Mouse (Mus musculus): ENCODE measurements around the gene Acnat1. TPM values are rescaled to one million over a fixed set of nuclear protein-coding genes. Genes with fewer than 3 reads are reported as not detected.
"Not testable (repeated sequence)": the region's sequence is repeated elsewhere in the genome, so short reads cannot be mapped to it uniquely, and the experiment has no call there.

Gene Acnat1
- polyA plus RNA-seq (2016; fragmentation: Nextera tagmentation; extraction: Ambion mirVana), result 0.10 TPM in 1 of 2 replicates, not detected in the other

DNA sequence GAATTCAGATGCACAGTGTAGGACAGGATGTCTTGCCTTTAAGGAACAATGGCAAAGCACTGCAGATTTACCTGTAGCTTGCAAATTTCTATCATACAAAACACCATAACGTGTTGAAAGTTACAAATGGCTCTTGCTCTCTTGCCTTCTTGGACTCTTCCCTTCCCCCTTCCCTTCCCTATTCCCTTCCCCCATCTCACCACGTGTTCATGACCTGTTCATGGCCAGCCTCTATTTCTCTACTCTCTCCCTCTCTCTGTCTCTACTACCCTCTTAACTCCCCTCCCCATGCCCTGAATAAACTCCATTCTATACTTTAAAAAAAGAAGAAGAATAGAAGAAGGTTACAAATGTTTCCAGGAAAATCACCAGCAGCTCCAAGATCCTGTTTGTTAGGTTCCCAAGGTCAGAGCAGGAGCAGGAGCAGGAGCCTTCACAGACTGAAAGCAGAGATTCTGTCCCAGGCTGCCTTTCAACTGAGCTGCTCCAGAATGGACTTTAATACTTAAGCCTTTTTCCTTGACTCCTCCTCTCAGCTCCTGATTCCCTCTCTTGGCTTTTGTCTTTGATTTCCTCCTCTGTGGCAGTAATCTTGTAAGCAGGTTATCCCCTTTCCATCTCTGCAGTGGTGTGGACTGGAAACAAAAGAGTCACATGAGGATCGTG lies at the start of gene Acnat1:
TSS of gene Acnat1 (minus strand) at position 478 of the 666 bp plus-strand sequence.
- no peak for DNase-seq (ENCODE audit: low spot score)
- Histone ChIP-seq H3K4me3 (no peak within 1 kb of the TSS), H3K9me3 (replicated peaks) (no peaks in the 10 kb centered on the region), H3K27ac (no peak within 1 kb of the TSS), H3K36me3 (no peaks in the 10 kb centered on the region), H3K4me1 (peaks cover 5% of the 10 kb centered on the region), H3K27me3 (ENCODE audit: low read depth, poor library complexity, severe bottlenecking) (no peaks in the 10 kb centered on the region)
- WGBS, result 55% methylated on average over 3 of the region's 3 CpGs

DNA sequence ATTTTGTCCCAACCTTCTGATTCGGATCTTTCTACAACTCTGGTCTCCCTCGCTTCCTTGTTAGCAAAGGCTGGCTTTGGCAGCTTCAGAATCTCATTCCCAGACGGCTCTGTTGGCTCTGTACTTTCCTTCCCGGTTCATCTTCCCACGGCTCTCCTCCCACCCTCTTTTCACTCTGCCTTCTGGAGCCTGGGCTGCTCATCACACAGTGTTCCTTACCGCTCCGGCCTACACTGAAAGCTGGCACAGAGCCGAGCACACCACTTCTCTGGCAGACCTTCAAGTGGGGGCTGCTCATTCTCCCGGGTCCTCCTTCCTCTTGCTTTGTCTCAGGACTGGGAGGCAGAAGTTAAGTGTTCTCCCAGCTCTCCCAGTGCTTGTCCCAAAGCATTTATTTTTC lies 48.9 kb upstream of the Acnat1 start:
- Histone ChIP-seq H3K4me3 (peak overlapping the region; percentile 75; the same call in 1 of the 2 replicates), H3K9me3 (replicated peaks) (no peaks in the 10 kb centered on the region), H3K36me3 (peaks cover 48% of the 10 kb centered on the region), H3K27me3 (ENCODE audit: low read depth, poor library complexity, severe bottlenecking) (no peaks in the 10 kb centered on the region), H3K27ac (no peak overlapping the region), H3K4me1 (peaks cover 17% of the 10 kb centered on the region)
- DNase-seq (ENCODE audit: low spot score), result no peak
- 90% methylated on average over 9 of the region's 9 CpGs for WGBS

DNA sequence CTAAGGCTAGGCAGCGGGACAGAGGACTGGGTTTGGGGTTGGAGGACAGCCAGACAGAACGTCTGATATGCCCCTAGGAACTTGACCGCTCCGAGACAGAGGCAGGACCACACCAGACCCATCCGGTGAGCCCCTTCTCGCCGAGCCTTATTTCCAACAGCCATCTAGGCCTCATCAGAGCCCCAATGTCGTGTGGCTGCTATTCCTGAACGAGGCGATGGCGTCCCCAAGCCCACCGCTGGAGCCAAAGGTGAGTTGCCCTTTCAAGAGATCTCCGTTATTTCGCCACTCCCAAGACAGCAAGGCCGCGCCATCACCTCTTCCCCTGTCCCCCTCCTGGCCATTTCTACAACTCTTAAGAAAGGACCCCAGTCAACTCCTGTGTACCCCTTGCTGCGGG lies 47.6 kb upstream of the Acnat1 start:
- peaks cover 17% of the 10 kb centered on the region for H3K4me1 ChIP-seq
- no peak for DNase-seq (ENCODE audit: low spot score)
- no peaks in the 10 kb centered on the region for H3K27me3 ChIP-seq (ENCODE audit: low read depth, poor library complexity, severe bottlenecking)
- peak overlapping the region; percentile 75 for H3K4me3 ChIP-seq
- under 1% methylated on average over 17 of the region's 17 CpGs for WGBS
- peak overlapping the region; percentile 91 for H3K27ac ChIP-seq
- peaks cover 45% of the 10 kb centered on the region for H3K36me3 ChIP-seq
- H3K9me3 ChIP-seq (replicated peaks), result no peaks in the 10 kb centered on the region

DNA sequence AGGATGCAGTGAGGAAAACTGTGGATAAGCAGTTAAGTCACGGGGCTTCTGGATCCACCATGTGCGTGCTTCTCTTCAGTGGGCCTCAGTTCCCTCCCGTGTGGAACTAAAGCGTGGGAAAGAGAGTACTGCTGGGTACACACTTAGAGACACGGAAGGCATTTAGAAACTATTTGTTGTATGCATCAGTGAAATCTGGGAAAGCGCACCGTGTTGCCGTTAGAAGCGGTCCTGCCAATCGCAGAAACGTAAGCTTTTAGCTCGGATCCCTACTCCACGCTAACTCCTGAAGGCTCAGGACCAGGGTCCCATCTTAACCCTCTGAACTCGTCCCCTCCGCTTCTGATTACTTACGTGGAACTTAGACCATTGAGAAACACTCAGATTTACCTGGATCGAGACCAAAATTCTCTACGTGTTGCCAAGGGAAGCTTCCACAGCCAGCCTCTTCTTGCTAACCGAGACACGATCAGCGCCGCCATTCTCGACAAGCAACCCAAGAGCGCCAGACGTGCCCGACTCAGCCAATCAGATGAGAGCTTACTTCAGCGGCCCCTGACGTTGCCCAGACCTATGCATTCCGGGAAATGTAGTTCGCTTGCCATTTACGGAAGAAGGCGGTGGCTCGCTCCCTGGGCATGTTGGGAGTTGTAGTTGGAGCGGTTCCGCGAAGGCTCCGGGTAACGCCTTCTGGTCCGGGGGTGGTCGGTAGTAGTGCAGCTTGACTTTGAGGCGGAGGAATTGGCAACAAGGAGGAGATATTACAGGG lies 47.0 kb upstream of the Acnat1 start, which contains the start of the genes Mrpl50 and Zfp189:
TSS of gene Mrpl50 (minus strand) at position 522 of the 769 bp plus-strand sequence.
TSS of gene Zfp189 (plus strand) at position 605 of the 769 bp plus-strand sequence.
- Histone ChIP-seq H3K9me3 (replicated peaks) (no peaks in the 10 kb centered on the region), H3K27me3 (ENCODE audit: low read depth, poor library complexity, severe bottlenecking) (no peaks in the 10 kb centered on the region), H3K36me3 (peaks cover 45% of the 10 kb centered on the region), H3K4me3 (peak within 1 kb of the TSS; percentile 75), H3K4me1 (peaks cover 17% of the 10 kb centered on the region), H3K27ac (peak within 1 kb of the TSS; percentile 91)
- DNase-seq (ENCODE audit: low spot score), result peak; percentile 87
- WGBS, result under 1% methylated on average over 41 of the region's 41 CpGs

DNA sequence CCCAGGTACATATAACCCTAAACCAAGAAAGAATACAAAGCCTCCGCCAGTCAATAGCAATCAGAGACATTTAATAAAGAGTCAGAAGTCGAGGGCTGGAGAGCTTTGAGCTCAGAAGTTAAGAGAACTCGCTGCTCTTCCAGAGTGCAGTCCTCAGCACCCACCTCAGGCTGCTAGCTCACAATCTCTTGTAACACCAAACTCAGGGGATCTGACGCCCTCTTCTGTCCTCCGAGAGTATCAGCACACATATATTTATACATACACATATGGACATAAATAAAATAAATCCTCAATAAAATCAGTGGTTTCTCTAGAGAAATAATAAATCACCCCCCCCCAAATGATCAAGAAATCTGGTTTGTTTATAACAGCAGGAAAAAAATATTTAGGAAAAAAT lies 45.8 kb upstream of the Acnat1 start:
- WGBS, result 82% methylated on average over 5 of the region's 5 CpGs
- Histone ChIP-seq H3K4me3 (peak overlapping the region; percentile 75), H3K9me3 (replicated peaks) (no peaks in the 10 kb centered on the region), H3K27ac (no peak overlapping the region), H3K27me3 (ENCODE audit: low read depth, poor library complexity, severe bottlenecking) (no peaks in the 10 kb centered on the region), H3K4me1 (peaks cover 17% of the 10 kb centered on the region), H3K36me3 (peaks cover 44% of the 10 kb centered on the region)
- DNase-seq (ENCODE audit: low spot score), result no peak

DNA sequence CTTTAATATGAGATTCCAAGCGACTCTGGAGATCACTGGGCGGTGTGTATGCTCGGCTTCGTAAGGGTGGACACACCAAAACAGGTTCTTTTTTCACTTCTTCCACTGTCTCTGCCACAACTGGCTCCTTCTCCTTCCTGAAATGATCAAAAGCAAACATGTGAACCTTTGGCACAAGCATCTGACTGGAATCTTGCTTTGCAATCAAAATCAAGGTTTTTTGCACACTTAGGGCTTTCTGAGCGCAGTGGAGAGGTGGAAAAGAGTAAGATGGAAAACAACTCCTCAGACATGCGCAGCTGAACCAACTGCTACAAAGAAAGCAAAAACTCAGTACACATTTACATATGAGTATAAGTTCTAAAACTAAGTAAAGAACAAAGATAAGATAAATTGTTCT lies 40.7 kb upstream of the Acnat1 start:
- Histone ChIP-seq H3K9me3 (replicated peaks) (no peaks in the 10 kb centered on the region), H3K36me3 (peaks cover 51% of the 10 kb centered on the region), H3K4me3 (no peak overlapping the region), H3K27me3 (ENCODE audit: low read depth, poor library complexity, severe bottlenecking) (no peaks in the 10 kb centered on the region), H3K27ac (no peak overlapping the region), H3K4me1 (peaks cover 6% of the 10 kb centered on the region; the same call in 1 of the 2 replicates)
- DNase-seq (ENCODE audit: low spot score), result no peak
- WGBS, result 95% methylated on average over 6 of the region's 6 CpGs

DNA sequence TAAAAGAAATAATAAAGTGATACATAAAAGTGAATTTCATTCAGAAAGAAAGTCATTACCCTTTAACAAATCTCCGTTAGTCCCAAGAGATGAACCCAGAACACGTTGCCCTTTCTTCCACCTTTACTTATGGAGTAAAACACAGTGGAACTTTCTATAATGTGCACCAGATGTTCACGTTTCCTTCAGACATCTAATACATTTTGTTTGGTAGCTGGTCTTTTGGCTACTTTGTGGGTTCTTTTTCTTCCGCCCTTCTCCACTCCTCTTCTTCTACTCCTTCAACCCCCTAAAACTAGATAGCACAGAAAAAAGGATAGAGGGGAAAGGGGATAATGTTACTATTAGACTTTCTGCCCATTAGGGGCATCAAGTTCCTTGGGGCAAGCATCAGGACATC lies 38.9 kb upstream of the Acnat1 start:
- Histone ChIP-seq H3K4me3 (no peak overlapping the region), H3K27me3 (ENCODE audit: low read depth, poor library complexity, severe bottlenecking) (no peaks in the 10 kb centered on the region), H3K9me3 (replicated peaks) (no peaks in the 10 kb centered on the region), H3K36me3 (peaks cover 39% of the 10 kb centered on the region), H3K4me1 (no peaks in the 10 kb centered on the region), H3K27ac (no peak overlapping the region)
- DNase-seq (ENCODE audit: low spot score), result no peak
- WGBS, result 64% methylated on average over 4 of the region's 4 CpGs

DNA sequence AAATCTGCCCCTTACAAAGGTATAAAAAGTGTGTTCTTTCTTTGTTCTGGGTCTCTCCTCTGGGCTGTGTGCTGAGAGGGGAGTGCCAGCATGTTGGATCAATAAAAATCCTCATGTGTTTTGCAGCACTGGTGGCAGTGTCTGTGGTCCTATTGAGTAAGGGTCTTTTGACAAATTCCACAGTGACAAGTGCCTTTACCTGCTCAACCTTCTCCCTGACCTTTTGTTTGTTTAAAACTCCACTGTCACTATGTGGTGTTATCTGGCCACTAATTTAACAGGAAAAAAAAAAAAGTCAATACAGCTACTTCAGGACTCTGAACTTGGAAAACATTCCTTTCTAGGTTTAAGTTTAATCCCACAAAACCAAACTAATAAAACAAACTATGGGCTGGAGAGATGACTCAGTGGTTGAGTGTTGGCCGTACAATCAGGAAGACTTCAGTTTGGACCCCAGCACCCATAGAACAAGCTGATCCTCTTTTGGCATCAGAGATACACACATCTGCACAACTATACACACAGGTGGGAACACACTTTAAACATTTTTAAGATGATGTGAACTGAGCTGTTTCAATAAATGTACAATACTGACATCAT lies 36.6 kb upstream of the Acnat1 start:
- 100% methylated on average over 1 of the region's 1 CpGs for WGBS
- H3K4me3 ChIP-seq; H3K27me3 ChIP-seq (ENCODE audit: low read depth, poor library complexity, severe bottlenecking); H3K4me1 ChIP-seq; DNase-seq (ENCODE audit: low spot score); H3K27ac ChIP-seq; H3K9me3 ChIP-seq (replicated peaks): not testable (repeated sequence)
- peaks cover 33% of the 10 kb centered on the region for H3K36me3 ChIP-seq

DNA sequence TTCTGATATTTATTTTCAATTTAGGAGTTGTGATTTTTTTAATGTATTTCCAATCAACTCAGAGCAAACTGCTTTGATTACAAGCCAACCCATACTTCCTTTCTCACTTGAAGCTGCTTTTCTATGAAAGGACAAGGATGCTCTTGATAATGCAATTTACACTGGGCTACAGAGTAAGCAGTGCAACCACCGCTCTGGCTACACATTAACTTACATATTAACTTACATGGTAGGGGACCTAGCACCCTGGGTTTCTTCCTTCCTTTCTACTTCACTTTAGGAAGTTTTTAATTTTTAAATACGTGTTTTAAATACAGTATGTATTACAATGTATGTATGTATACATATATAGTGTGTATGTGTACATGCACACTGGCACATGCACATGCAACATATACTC lies 35.5 kb upstream of the Acnat1 start:
- Histone ChIP-seq H3K27me3 (ENCODE audit: low read depth, poor library complexity, severe bottlenecking) (no peaks in the 10 kb centered on the region), H3K27ac (no peak overlapping the region), H3K4me3 (no peak overlapping the region), H3K36me3 (peaks cover 25% of the 10 kb centered on the region), H3K9me3 (replicated peaks) (no peaks in the 10 kb centered on the region), H3K4me1 (no peaks in the 10 kb centered on the region)
- no peak for DNase-seq (ENCODE audit: low spot score)
- 92% methylated on average over 2 of the region's 2 CpGs for whole genome bisulfite sequencing

DNA sequence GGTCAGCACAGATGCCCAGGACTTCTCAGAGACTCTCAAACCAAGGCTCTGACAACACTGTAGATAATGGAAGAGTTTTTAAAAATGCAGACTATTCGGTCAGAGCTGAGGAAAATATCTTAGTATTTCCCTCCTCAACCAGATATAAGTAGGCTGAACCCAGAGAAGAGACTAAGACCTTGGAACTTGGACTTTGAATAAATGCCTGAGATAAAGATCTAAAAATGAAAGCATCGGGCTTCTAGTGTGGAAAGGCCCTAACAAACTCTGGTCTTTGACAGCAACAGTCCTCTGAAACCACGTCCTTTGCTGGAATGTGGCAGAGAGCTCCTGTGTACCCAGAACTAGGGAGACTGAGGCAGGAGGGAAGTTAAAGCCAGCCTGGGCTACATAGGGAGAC lies 32.7 kb upstream of the Acnat1 start, which contains the start of gene Baat:
TSS of gene Baat (minus strand) at position 172 of the 400 bp plus-strand sequence.
- Histone ChIP-seq H3K27me3 (ENCODE audit: low read depth, poor library complexity, severe bottlenecking) (no peaks in the 10 kb centered on the region), H3K9me3 (replicated peaks) (no peaks in the 10 kb centered on the region), H3K27ac (no peak within 1 kb of the TSS), H3K36me3 (no peaks in the 10 kb centered on the region), H3K4me1 (no peaks in the 10 kb centered on the region), H3K4me3 (no peak within 1 kb of the TSS)
- DNase-seq (ENCODE audit: low spot score), result no peak
- 81% methylated on average over 3 of the region's 3 CpGs for WGBS

DNA sequence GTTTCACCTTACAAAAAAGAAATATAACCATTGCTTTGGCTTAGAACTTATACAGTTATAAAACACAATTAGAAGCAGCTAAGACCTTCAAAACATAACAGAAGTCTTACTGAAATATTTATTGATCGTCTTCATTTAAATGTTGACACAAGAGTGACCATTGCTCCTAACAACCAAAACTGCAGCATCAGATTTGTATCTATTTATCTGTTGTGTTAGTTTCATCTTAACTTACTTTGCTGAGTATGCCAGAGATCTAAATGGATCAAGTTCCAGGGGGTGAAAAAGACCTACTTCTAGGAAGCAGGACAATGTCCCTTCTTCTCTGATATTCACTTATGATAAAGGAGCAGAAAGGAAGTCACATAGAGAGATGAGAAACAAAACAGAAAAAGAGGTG lies 29.9 kb upstream of the Acnat1 start:
- no peaks in the 10 kb centered on the region for H3K27me3 ChIP-seq (ENCODE audit: low read depth, poor library complexity, severe bottlenecking)
- no peak overlapping the region for H3K27ac ChIP-seq
- H3K9me3 ChIP-seq (replicated peaks), result no peaks in the 10 kb centered on the region
- H3K4me1 ChIP-seq, result no peaks in the 10 kb centered on the region
- H3K36me3 ChIP-seq, result no peaks in the 10 kb centered on the region
- no peak for DNase-seq (ENCODE audit: low spot score)
- no peak overlapping the region for H3K4me3 ChIP-seq
- 88% methylated on average over 1 of the region's 1 CpGs for WGBS

DNA sequence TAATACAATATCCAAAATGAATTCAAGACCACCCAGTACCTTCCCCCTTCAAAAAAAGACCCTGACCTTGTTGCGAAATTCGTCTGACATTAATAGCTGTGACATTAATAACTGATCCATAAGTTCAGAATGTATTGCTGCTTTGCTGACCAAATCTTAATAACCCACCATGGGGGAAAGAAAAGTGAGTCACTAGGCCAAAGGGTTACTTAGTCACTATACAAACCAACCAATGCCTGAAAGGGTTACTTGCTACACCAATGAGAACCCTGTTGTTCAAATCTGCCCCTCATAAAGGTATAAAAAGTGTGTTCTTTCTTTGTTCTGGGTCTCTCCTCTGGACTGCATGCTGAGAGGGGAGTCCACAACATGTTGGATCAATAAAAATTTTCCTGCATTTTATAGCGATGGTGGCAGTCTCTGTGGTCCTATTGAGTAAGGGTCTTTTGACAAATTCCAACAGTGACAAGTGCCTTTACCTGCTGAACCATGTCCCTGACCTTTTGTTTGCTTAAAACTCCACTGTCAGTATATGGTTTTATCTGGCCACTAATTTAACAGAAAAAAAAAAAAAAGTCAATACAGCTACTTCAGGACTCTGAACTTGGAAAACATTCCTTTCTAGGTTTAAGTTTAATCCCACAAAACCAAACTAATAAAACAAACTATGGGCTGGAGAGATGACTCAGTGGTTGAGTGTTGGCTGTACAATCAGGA lies 12.4 kb upstream of the Acnat1 start:
- H3K27me3 ChIP-seq (ENCODE audit: low read depth, poor library complexity, severe bottlenecking); H3K36me3 ChIP-seq; H3K4me1 ChIP-seq; H3K4me3 ChIP-seq; DNase-seq (ENCODE audit: low spot score); H3K9me3 ChIP-seq (replicated peaks); H3K27ac ChIP-seq: not testable (repeated sequence)
- WGBS, result 84% methylated on average over 3 of the region's 3 CpGs

All from limb, embryonic 10.5 days (tissue).